Mouse (Mus musculus) MEL (cell line): ENCODE results near the gene Cnksr1. TPM values are rescaled to one million over a fixed set of nuclear protein-coding genes. Genes with fewer than 3 reads are reported as not detected.

Experiments
- DNase-seq: peaks from one replicate; pipeline ENCODE4 v3.0.0; 2011; ENCODE audit warnings: low read depth, low spot score
- H3K27ac ChIP-seq: 2 replicates; pipeline ENCODE4 v1.5.1; 2012; ENCODE audit warnings: low read depth, mild to moderate bottlenecking, control low read depth, low read length, moderate library complexity; ENCODE audit not compliant: control insufficient read depth
- H3K27me3 ChIP-seq, 2 experiments: fragments of 150-350 bp in 1 of 2; sonication (generic) in 1 of 2; 2 replicates each; pipeline ENCODE4 v1.6.1; 2012; ENCODE audit warnings: low read length in 2 of 2, mild to moderate bottlenecking in 2 of 2, improper control_type of control experiment in 1 of 2, moderate library complexity in 1 of 2; ENCODE audit not compliant: insufficient read depth in 2 of 2, control insufficient read depth in 1 of 2
- H3K36me3 ChIP-seq, 2 experiments: 2 replicates each; pipeline ENCODE4 v1.6.1; 2012 to 2014; ENCODE audit warnings: low read length in 2 of 2, improper control_type of control experiment in 1 of 2, inconsistent platforms in 1 of 2, mild to moderate bottlenecking in 1 of 2; ENCODE audit not compliant: insufficient read depth in 2 of 2, control insufficient read depth in 1 of 2
- H3K4me1 ChIP-seq, 2 experiments: fragments of 150-350 bp in 1 of 2; sonication (generic) in 1 of 2; 2 replicates each; pipeline ENCODE4 v1.6.1; 2012; ENCODE audit warnings: low read length in 2 of 2, improper control_type of control experiment in 1 of 2, mild to moderate bottlenecking in 1 of 2; ENCODE audit not compliant: insufficient read depth in 2 of 2, control insufficient read depth in 1 of 2
- H3K4me3 ChIP-seq, 2 experiments: fragments of 150-350 bp in 1 of 2; sonication (generic) in 1 of 2; 2 replicates each; pipeline ENCODE4 v1.5.1; 2012; ENCODE audit warnings: low read depth in 2 of 2, low read length in 2 of 2, mild to moderate bottlenecking in 2 of 2, moderate library complexity in 2 of 2, control low read depth in 1 of 2, improper control_type of control experiment in 1 of 2; ENCODE audit not compliant: control insufficient read depth in 1 of 2, insufficient read depth in 1 of 2
- H3K79me2 ChIP-seq: 2 replicates; pipeline ENCODE4 v1.6.1; 2012; ENCODE audit warnings: mild to moderate bottlenecking, low read length, moderate library complexity; ENCODE audit not compliant: control insufficient read depth, poor library complexity, insufficient read depth
- H3K9ac ChIP-seq: 2 replicates; pipeline ENCODE4 v1.6.1; 2012; ENCODE audit warnings: low read depth, mild to moderate bottlenecking, control low read depth, low read length, moderate library complexity; ENCODE audit not compliant: control insufficient read depth, poor library complexity, severe bottlenecking
- H3K9me3 ChIP-seq: fragments of 150-350 bp; sonication (generic); replicated peaks from 2 replicates; pipeline ENCODE4 v1.6.1; 2012; ENCODE audit warnings: mild to moderate bottlenecking, low read length, improper control_type of control experiment, moderate library complexity; ENCODE audit not compliant: insufficient read depth
- CHD2 ChIP-seq: IDR thresholded peaks from 2 replicates; pipeline ENCODE4 v1.6.1; 2011; ENCODE audit warnings: low read length, improper control_type of control experiment
- GATA1 ChIP-seq: IDR thresholded peaks from 2 replicates; pipeline ENCODE4 v1.6.1; 2011; ENCODE audit warnings: low read depth, low read length, improper control_type of control experiment
- JUND ChIP-seq: IDR thresholded peaks from 2 replicates; pipeline ENCODE4 v1.6.1; 2011; ENCODE audit warnings: low read depth, mild to moderate bottlenecking, improper control_type of control experiment, low read length
- MAFK ChIP-seq: IDR thresholded peaks from 2 replicates; pipeline ENCODE4 v1.6.1; 2011; ENCODE audit warnings: low read depth, mild to moderate bottlenecking, low read length, improper control_type of control experiment, borderline replicate concordance
- MAZ ChIP-seq: IDR thresholded peaks from 2 replicates; pipeline ENCODE4 v1.6.1; 2012; ENCODE audit warnings: low read depth, mild to moderate bottlenecking, inconsistent platforms, low read length, improper control_type of control experiment
- MYB ChIP-seq: IDR thresholded peaks from 2 replicates; pipeline ENCODE4 v1.6.1; 2011; ENCODE audit warnings: mild to moderate bottlenecking, low read depth, low read length, improper control_type of control experiment
- POLR2A ChIP-seq, 2 experiments: IDR thresholded peaks; 2 replicates each; pipeline ENCODE4 v1.6.1; 2011 to 2012; ENCODE audit warnings: low read length in 2 of 2, mild to moderate bottlenecking in 2 of 2, control low read depth in 1 of 2, improper control_type of control experiment in 1 of 2, low read depth in 1 of 2, moderate library complexity in 1 of 2; ENCODE audit not compliant: control insufficient read depth in 1 of 2, insufficient read depth in 1 of 2, poor library complexity in 1 of 2
- RCOR1 ChIP-seq: IDR thresholded peaks from 2 replicates; pipeline ENCODE4 v1.6.1; 2012; ENCODE audit warnings: low read depth, mild to moderate bottlenecking, inconsistent platforms, low read length, improper control_type of control experiment
- SMC3 ChIP-seq: IDR thresholded peaks from 2 replicates; pipeline ENCODE4 v1.6.1; 2011; ENCODE audit warnings: low read depth, low read length, improper control_type of control experiment
- ZKSCAN1 ChIP-seq: IDR thresholded peaks from 2 replicates; pipeline ENCODE4 v1.6.1; 2012; ENCODE audit warnings: low read depth, mild to moderate bottlenecking, inconsistent platforms, low read length, improper control_type of control experiment, moderate library complexity
- ZNF384 ChIP-seq: IDR thresholded peaks from 2 replicates; pipeline ENCODE4 v1.6.1; 2012; ENCODE audit warnings: low read depth, mild to moderate bottlenecking, inconsistent platforms, low read length, improper control_type of control experiment
- polyA plus RNA-seq, 2 experiments: library from polyadenylated mRNA; stranded (reverse) in 1 of 2; unstranded in 1 of 2; fragments of >175 nt in 1 of 2; fragments of >200 nt in 1 of 2; gene quantifications; 2 replicates each; pipeline versions ENCODE4 v1.2.1 to v1.2.4; 2012; ENCODE audit warnings: low replicate concordance in 2 of 2, low read depth in 1 of 2; ENCODE audit not compliant: insufficient read length in 2 of 2, insufficient read depth in 1 of 2, missing spikeins in 1 of 2
- total RNA-seq: library from RNA; depleted of rRNA; stranded (reverse); fragments of 300-350 nt; gene quantifications from 2 replicates; pipeline ENCODE4 v1.2.3, GENCODE M21; 2012; rRNA removed

Gene Cnksr1
- total and polyA plus RNA-seq, 3 experiments: 0.07 TPM; not detected in 2

GRCm38 (mm10) chr4:134181112-134181511 is 57.1 kb downstream of the Cnksr1 start:
- Histone ChIP-seq H3K4me1 (peaks cover 3 to 15% of the 10 kb centered on the region in 2 experiments), H3K27ac (no peak overlapping the region), H3K36me3 (peaks cover 0 to 10% of the 10 kb centered on the region in 2 experiments), H3K9ac (no peak overlapping the region), H3K4me3 (no peak overlapping the region), H3K79me2 (peaks cover 45% of the 10 kb centered on the region), H3K9me3 (no peaks in the 10 kb centered on the region), H3K27me3 (no peaks in the 10 kb centered on the region)
- no peak for DNase-seq
- TF ChIP-seq RCOR1 (no peak), ZKSCAN1 (no peak), MYB (no peak), GATA1 (no peak), JUND (no peak), MAFK (no peak), ZNF384 (no peak), CHD2 (no peak), MAZ (no peak), SMC3 (no peak), POLR2A (IDR thresholded peaks at IDR 0.05; ENCODE audit: control insufficient read depth in 1 of 2, insufficient read depth in 1 of 2, low read depth in 1 of 2, low read length in 2 of 2, poor library complexity in 1 of 2) (no peak)

Other genes with a start within 250 kb of the Cnksr1 start
- 15.9 and 19.0 TPM in 2 replicates for gene Dhdds, start 237.5 kb downstream of the Cnksr1 start, total RNA-seq
- gene Dhdds, start 237.5 kb downstream of the Cnksr1 start, polyA plus RNA-seq: 10 to 100 TPM in 1 of 2 experiments, not detected in 1; 37.7 TPM
- gene Lin28a, start 219.6 kb downstream of the Cnksr1 start, total RNA-seq: not detected in 2 replicates
- gene Lin28a, start 219.6 kb downstream of the Cnksr1 start, polyA plus RNA-seq: under 1 TPM in 1 of 2 experiments, not detected in 1; 0.01 TPM
- not detected in 2 replicates for gene Zfp683, start 184.6 kb downstream of the Cnksr1 start, total RNA-seq
- not detected for gene Zfp683, start 184.6 kb downstream of the Cnksr1 start, polyA plus RNA-seq
- 0.65 and 0.72 TPM in 2 replicates for gene Crybg2, start 177.6 kb downstream of the Cnksr1 start, total RNA-seq
- 1 to 10 TPM in 1 of 2 experiments, not detected in 1; 2.3 TPM for gene Crybg2, start 177.6 kb downstream of the Cnksr1 start, polyA plus RNA-seq
- 0.52 and 1.3 TPM in 2 replicates for gene Cd52, start 143.3 kb downstream of the Cnksr1 start, total RNA-seq
- gene Cd52, start 143.3 kb downstream of the Cnksr1 start, polyA plus RNA-seq: under 1 TPM in 1 of 2 experiments, not detected in 1; 0.86 TPM
- 2.6 and 5.4 TPM in 2 replicates for gene Ubxn11, start 135.8 kb downstream of the Cnksr1 start, total RNA-seq
- gene Ubxn11, start 135.8 kb downstream of the Cnksr1 start, polyA plus RNA-seq: 10 to 100 TPM in 1 of 2 experiments, not detected in 1; 11.9 TPM
- gene Sh3bgrl3, start 109.6 kb downstream of the Cnksr1 start, total RNA-seq: 122 and 126 TPM in 2 replicates
- gene Sh3bgrl3, start 109.6 kb downstream of the Cnksr1 start, polyA plus RNA-seq: 100 to 1,000 TPM in 1 of 2 experiments, not detected in 1; 414 TPM
- gene Cep85, start 51.3 kb downstream of the Cnksr1 start, total RNA-seq: 30.8 and 32.9 TPM in 2 replicates
- gene Cep85, start 51.3 kb downstream of the Cnksr1 start, polyA plus RNA-seq: 10 to 100 TPM; 80.9 to 81.1 TPM
- not detected in 2 replicates for gene Gm7534, start 35.4 kb downstream of the Cnksr1 start, total RNA-seq
- not detected for gene Gm7534, start 35.4 kb downstream of the Cnksr1 start, polyA plus RNA-seq
- gene Catsper4, start 11.0 kb downstream of the Cnksr1 start, total RNA-seq: not detected in 2 replicates
- gene Catsper4, start 11.0 kb downstream of the Cnksr1 start, polyA plus RNA-seq: not detected
- gene E130218I03Rik, start 5.3 kb upstream of the Cnksr1 start, total RNA-seq: 1.6 and 2.8 TPM in 2 replicates
- gene E130218I03Rik, start 5.3 kb upstream of the Cnksr1 start, polyA plus RNA-seq: 1 to 10 TPM in 1 of 2 experiments, not detected in 1; 1.6 TPM
- gene Zfp593, start 7.2 kb upstream of the Cnksr1 start, total RNA-seq: 27.3 and 30.4 TPM in 2 replicates
- gene Zfp593, start 7.2 kb upstream of the Cnksr1 start, polyA plus RNA-seq: 10 to 100 TPM in 1 of 2 experiments, not detected in 1; 33.9 TPM
- gene Gm30191, start 8.5 kb upstream of the Cnksr1 start, total RNA-seq: not detected in 2 replicates
- gene Gm30191, start 8.5 kb upstream of the Cnksr1 start, polyA plus RNA-seq: not detected
- gene Grrp1, start 15.7 kb upstream of the Cnksr1 start, total RNA-seq: not detected in 2 replicates
- gene Grrp1, start 15.7 kb upstream of the Cnksr1 start, polyA plus RNA-seq: not detected
- 13.0 and 14.3 TPM in 2 replicates for gene Pdik1l, start 49.5 kb upstream of the Cnksr1 start, total RNA-seq
- gene Pdik1l, start 49.5 kb upstream of the Cnksr1 start, polyA plus RNA-seq: 10 to 100 TPM; 11.7 to 32.1 TPM
- gene Trim63, start 76.7 kb upstream of the Cnksr1 start, total RNA-seq: not detected in 2 replicates
- gene Trim63, start 76.7 kb upstream of the Cnksr1 start, polyA plus RNA-seq: not detected
- 0.46 and 0.54 TPM in 2 replicates for gene Slc30a2, start 104.8 kb upstream of the Cnksr1 start, total RNA-seq
- gene Slc30a2, start 104.8 kb upstream of the Cnksr1 start, polyA plus RNA-seq: under 1 TPM in 1 of 2 experiments, not detected in 1; 0.39 TPM
- 0.03 and 0.04 TPM in 2 replicates for gene Extl1, start 145.5 kb upstream of the Cnksr1 start, total RNA-seq
- gene Extl1, start 145.5 kb upstream of the Cnksr1 start, polyA plus RNA-seq: under 1 TPM in 1 of 2 experiments, not detected in 1; 0.33 TPM
- gene Pafah2, start 157.9 kb upstream of the Cnksr1 start, total RNA-seq: 6.0 TPM in 2 replicates
- 10 to 100 TPM in 1 of 2 experiments, not detected in 1; 10.6 TPM for gene Pafah2, start 157.9 kb upstream of the Cnksr1 start, polyA plus RNA-seq
- gene Stmn1, start 229.9 kb upstream of the Cnksr1 start, total RNA-seq: 200 and 214 TPM in 2 replicates
- gene Stmn1, start 229.9 kb upstream of the Cnksr1 start, polyA plus RNA-seq: 100 to 1,000 TPM in 1 of 2 experiments, not detected in 1; 350 TPM